Mouse (Mus musculus) lung, embryonic 16.5 days (tissue): ENCODE results near the gene Fastkd5. TPM values are rescaled to one million over a fixed set of nuclear protein-coding genes. Genes with fewer than 3 reads are reported as not detected.

Experiments
- ATAC-seq: fragments of 200-750 bp; cut with Nextera tagmentation; 2 replicates; pipeline ENCODE4 v1.8.0; 2017; ENCODE audit warnings: low read depth, mild to moderate bottlenecking, moderate library complexity
- H3K27ac ChIP-seq: fragments of 300-500 bp; sonication (generic); 2 replicates; pipeline ENCODE4 v1.5.1; 2014; ENCODE audit warnings: mild to moderate bottlenecking, control low read depth, low read length
- H3K27me3 ChIP-seq: fragments of 300-500 bp; sonication (generic); 2 replicates; pipeline ENCODE4 v1.6.1; 2014; ENCODE audit warnings: low read depth, low read length, mixed read lengths; ENCODE audit not compliant: control insufficient read depth, insufficient read depth
- H3K36me3 ChIP-seq: fragments of 300-500 bp; sonication (generic); 2 replicates; pipeline ENCODE4 v1.6.1; 2014; ENCODE audit warnings: low read length; ENCODE audit not compliant: control insufficient read depth, insufficient read depth
- H3K4me1 ChIP-seq: fragments of 300-500 bp; sonication (generic); replicated peaks from 2 replicates; pipeline ENCODE4 v1.6.1; 2014; ENCODE audit warnings: low read length, mixed read lengths; ENCODE audit not compliant: control insufficient read depth, insufficient read depth
- H3K4me2 ChIP-seq: fragments of 300-500 bp; sonication (generic); 2 replicates; pipeline ENCODE4 v1.6.1; 2014; ENCODE audit warnings: low read depth, low read length, control low read depth
- H3K4me3 ChIP-seq: fragments of 300-500 bp; sonication (generic); 2 replicates; pipeline ENCODE4 v1.5.1; 2014; ENCODE audit warnings: mild to moderate bottlenecking, low read length, control low read depth
- H3K9ac ChIP-seq: fragments of 300-500 bp; sonication (generic); 2 replicates; pipeline ENCODE4 v1.6.1; 2014; ENCODE audit warnings: low read length, control low read depth
- H3K9me3 ChIP-seq: fragments of 300-500 bp; sonication (generic); 2 replicates; pipeline ENCODE4 v1.6.1; 2016; ENCODE audit warnings: low read length; ENCODE audit not compliant: control insufficient read depth
- WGBS: fragments of 180-500 bp; shearing (Covaris S2); extraction: QIAGEN DNeasy Blood & Tissue Kit; methylation state at CpG from one replicate; pipeline ENCODE4 v1.1.7; 2014; 5-methylcytosine and 5-hydroxymethylcytosine counted together
- polyA plus RNA-seq: library from polyadenylated mRNA; unstranded; fragments of >200 nt; fragmentation: Nextera tagmentation; extraction: Ambion mirVana; gene quantifications from 2 replicates; pipeline ENCODE4 v1.2.1, GENCODE M21; 2015

The Fastkd5 gene
- 15.4 and 16.6 TPM in 2 replicates for polyA plus RNA-seq

GRCm38 (mm10) chr2:130629839-130630203 lies at the start of gene Fastkd5, which contains the start of gene Ubox5:
Gene Fastkd5 (minus strand): TSS chr2:130630027.
Gene Ubox5 (minus strand): TSS chr2:130630038.
- H3K4me1 ChIP-seq = peaks cover 13% of the 10 kb centered on the region
- no peaks in the 10 kb centered on the region for H3K9me3 ChIP-seq
- peak within 1 kb of the TSS; percentile 96 for H3K9ac ChIP-seq
- peaks cover 14% of the 10 kb centered on the region for H3K27me3 ChIP-seq
- peak; percentile 88 for ATAC-seq
- peak within 1 kb of the TSS; percentile 89 for H3K4me2 ChIP-seq
- H3K27ac ChIP-seq = peak within 1 kb of the TSS; percentile 64
- WGBS = 0% methylated on average over 21 of the region's 25 CpGs
- peaks cover 8% of the 10 kb centered on the region for H3K36me3 ChIP-seq
- H3K4me3 ChIP-seq = peak within 1 kb of the TSS; percentile 97

GRCm38 (mm10) chr2:130679154-130679553 lies 49.3 kb upstream of the Fastkd5 start:
- Histone ChIP-seq H3K9me3 (no peaks in the 10 kb centered on the region), H3K36me3 (peaks cover 47% of the 10 kb centered on the region), H3K9ac (no peak overlapping the region), H3K4me3 (no peak overlapping the region), H3K4me1 (no peaks in the 10 kb centered on the region), H3K27me3 (no peaks in the 10 kb centered on the region), H3K4me2 (no peak overlapping the region), H3K27ac (no peak overlapping the region)
- ATAC-seq = no peak
- 87% methylated on average over 12 of the region's 12 CpGs for whole genome bisulfite sequencing

GRCm38 (mm10) chr2:130677211-130677610 lies 47.4 kb upstream of the Fastkd5 start:
- Histone ChIP-seq H3K4me2 (no peak overlapping the region), H3K9ac (no peak overlapping the region), H3K27ac (no peak overlapping the region), H3K27me3 (no peaks in the 10 kb centered on the region), H3K36me3 (peaks cover 60% of the 10 kb centered on the region), H3K4me1 (no peaks in the 10 kb centered on the region), H3K9me3 (no peaks in the 10 kb centered on the region), H3K4me3 (no peak overlapping the region)
- no peak for ATAC-seq
- WGBS = 79% methylated on average over 10 of the region's 10 CpGs

- WGBS = under 1% methylated on average over 31 of the region's 31 CpGs
- Histone ChIP-seq H3K36me3 (peaks cover 2% of the 10 kb centered on the region; the same call in 1 of the 2 replicates), H3K4me2 (peak within 1 kb of the TSS; percentile 92), H3K9me3 (no peaks in the 10 kb centered on the region), H3K9ac (peak within 1 kb of the TSS; percentile 82), H3K4me1 (peaks cover 23% of the 10 kb centered on the region), H3K27me3 (no peaks in the 10 kb centered on the region), H3K27ac (peak within 1 kb of the TSS; percentile 83), H3K4me3 (peak within 1 kb of the TSS; percentile 82)
- ATAC-seq = peak; percentile 55; the same call in 1 of the 2 replicates
Measured at GRCm38 (mm10) chr2:130667559-130667958, 37.7 kb upstream of the Fastkd5 start, which contains the start of gene Itpa. Gene Itpa (plus strand): TSS chr2:130667610.

GRCm38 (mm10) chr2:130664102-130664701 lies 34.4 kb upstream of the Fastkd5 start, which contains the start of gene Ddrgk1:
Gene Ddrgk1 (minus strand): TSS chr2:130664659.
- peak; percentile 98 for ATAC-seq
- Histone ChIP-seq H3K4me3 (peak within 1 kb of the TSS; percentile 82), H3K4me2 (peak within 1 kb of the TSS; percentile 88), H3K27me3 (no peaks in the 10 kb centered on the region), H3K27ac (peak within 1 kb of the TSS; percentile 99), H3K4me1 (peaks cover 22% of the 10 kb centered on the region), H3K9me3 (no peaks in the 10 kb centered on the region), H3K36me3 (peaks cover 12% of the 10 kb centered on the region), H3K9ac (peak within 1 kb of the TSS; percentile 95)
- WGBS = under 1% methylated on average over 40 of the region's 40 CpGs

- Histone ChIP-seq H3K27me3 (no peaks in the 10 kb centered on the region), H3K4me1 (peaks cover 18% of the 10 kb centered on the region), H3K27ac (no peak overlapping the region), H3K4me2 (peak overlapping the region; percentile 88), H3K36me3 (peaks cover 16% of the 10 kb centered on the region), H3K9ac (peak overlapping the region; percentile 95), H3K4me3 (peak overlapping the region; percentile 82), H3K9me3 (no peaks in the 10 kb centered on the region)
- ATAC-seq = no peak
- 90% methylated on average over 11 of the region's 11 CpGs for WGBS
Measured at GRCm38 (mm10) chr2:130663342-130663741, 33.5 kb upstream of the Fastkd5 start.

- H3K27ac ChIP-seq = no peak overlapping the region
- ATAC-seq = no peak
- H3K9me3 ChIP-seq = no peaks in the 10 kb centered on the region
- no peaks in the 10 kb centered on the region for H3K27me3 ChIP-seq
- H3K9ac ChIP-seq = no peak overlapping the region
- H3K36me3 ChIP-seq = peaks cover 34% of the 10 kb centered on the region
- WGBS = 95% methylated on average over 10 of the region's 10 CpGs
- no peak overlapping the region for H3K4me2 ChIP-seq
- H3K4me3 ChIP-seq = no peak overlapping the region
- H3K4me1 ChIP-seq = peaks cover 5% of the 10 kb centered on the region
Measured at GRCm38 (mm10) chr2:130658530-130658929, 28.7 kb upstream of the Fastkd5 start.

- no peak overlapping the region for H3K4me2 ChIP-seq
- no peak for ATAC-seq
- no peak overlapping the region for H3K4me3 ChIP-seq
- H3K27me3 ChIP-seq = no peaks in the 10 kb centered on the region
- no peaks in the 10 kb centered on the region for H3K4me1 ChIP-seq
- WGBS = 88% methylated on average over 6 of the region's 6 CpGs
- H3K27ac ChIP-seq = no peak overlapping the region
- H3K9me3 ChIP-seq = no peaks in the 10 kb centered on the region
- no peak overlapping the region for H3K9ac ChIP-seq
- H3K36me3 ChIP-seq = peaks cover 37% of the 10 kb centered on the region
Measured at GRCm38 (mm10) chr2:130657541-130657940, 27.7 kb upstream of the Fastkd5 start.

- Histone ChIP-seq H3K27me3 (no peaks in the 10 kb centered on the region), H3K9me3 (no peaks in the 10 kb centered on the region), H3K4me3 (no peak overlapping the region), H3K27ac (no peak overlapping the region), H3K9ac (no peak overlapping the region), H3K4me2 (no peak overlapping the region), H3K36me3 (peaks cover 33% of the 10 kb centered on the region), H3K4me1 (no peaks in the 10 kb centered on the region)
- no peak for ATAC-seq
- 93% methylated on average over 9 of the region's 9 CpGs for WGBS
Measured at GRCm38 (mm10) chr2:130656536-130656935, 26.7 kb upstream of the Fastkd5 start.
